Mouse (Mus musculus): ENCODE data around the gene Nmral1.
"Not testable (repeated sequence)": the region's sequence is repeated elsewhere in the genome, so short reads cannot be mapped to it uniquely, and the experiment has no call there.

- not testable (repeated sequence) for TF ChIP-seq CTCF (IDR thresholded peaks at IDR 0.05; ENCODE audit: control insufficient read depth, insufficient read depth, insufficient replicate concordance, low read depth, low read length); POLR2A (IDR thresholded peaks at IDR 0.05; ENCODE audit: control insufficient read depth, low read depth, low read length)
These were observed 29.8 kb downstream of the Nmral1 start for GRCm38 (mm10) chr16:4689371-4689770.
